In genomic region chr8:126949527-126949926, GRCm38 (mm10) we compare ENCODE assay signal across 29 mouse cellular contexts. TPM values are rescaled to one million over a fixed set of nuclear protein-coding genes. Genes with fewer than 3 reads are reported as not detected.
DNase-seq lines count a peak whose midpoint lies in the region; ATAC-seq and TF ChIP-seq lines count a peak whose summit lies in the region.
"Had no signal": no experiment of that assay in that cellular context is flagged by ENCODE, and none has a peak within 500 bp of the region (broad histone marks: within the 10 kb centered on the region; RNA-seq: fewer than 3 reads in every experiment).

No protein-coding gene starts in this region.

- H3K9me3 ChIP-seq in forebrain, embryonic 11.5 days (ENCODE audit: control insufficient read depth, low read length) = no peaks in the 10 kb centered on the region
- no peaks in the 10 kb centered on the region for H3K9me3 ChIP-seq in forebrain, embryonic 16.5 days (ENCODE audit: control insufficient read depth, low read length)
- no peaks in the 10 kb centered on the region for H3K9me3 ChIP-seq in liver, postnatal 0 days (ENCODE audit: low read length)
- no peaks in the 10 kb centered on the region for H3K9me3 ChIP-seq in liver, embryonic 12.5 days (replicated peaks)
- H3K9me3 ChIP-seq: embryonic facial prominence, embryonic 13.5 days; forebrain, embryonic 13.5 days; G1E; heart, embryonic 15.5 days; hindbrain, embryonic 15.5 days; intestine, embryonic 15.5 days; limb, embryonic 13.5 days had no signal

- DNase-seq in forebrain, embryonic 11.5 days (ENCODE audit: low spot score) = peak; percentile 17
- DNase-seq in kidney, adult 2 months = no peak
- no peak for DNase-seq in kidney, adult 11 months
- no peak for DNase-seq in liver, postnatal 0 days
- DNase-seq in ZHBTc4 (ENCODE audit: low read depth, low spot score) = peak; percentile 45
- DNase-seq in Muller cell, postnatal 12 days (ENCODE audit: inconsistent ontology term) = no peak
- DNase-seq: adrenal gland, postnatal 14 days; cerebellum, adult 2 months; cerebellum, postnatal 25 days; embryo, embryonic 11 days; gastrocnemius, postnatal 25 days; heart, adult 18-20 months; heart, postnatal 4 days; lung, adult 18-20 months; lung, postnatal 4 days; midbrain, embryonic 14.5 days; right cerebral cortex, postnatal 14 days; spleen, adult 18-20 months; thymus, postnatal 14 days had no signal

- TF ChIP-seq CTCF in kidney, adult 2 months (conservative IDR thresholded peaks at IDR 0.05; ENCODE audit: insufficient read depth, insufficient read length, low read depth, low read length) = peak; percentile 56
- peak; percentile 33 for TF ChIP-seq CTCF in liver, postnatal 0 days (IDR thresholded peaks at IDR 0.05; ENCODE audit: low read depth)

- no peak overlapping the region for H3K4me3 ChIP-seq in forebrain, embryonic 11.5 days (ENCODE audit: low read depth, low read length)
- no peak overlapping the region for H3K4me3 ChIP-seq in forebrain, embryonic 16.5 days (replicated peaks; ENCODE audit: low read length)
- no peak overlapping the region for H3K4me3 ChIP-seq in kidney, adult 2 months (ENCODE audit: insufficient read depth, low read depth, low read length)
- no peak overlapping the region for H3K4me3 ChIP-seq in liver, postnatal 0 days (ENCODE audit: low read depth, low read length)
- H3K4me3 ChIP-seq in liver, embryonic 12.5 days = no peak overlapping the region
- H3K4me3 ChIP-seq: embryonic facial prominence, embryonic 13.5 days; erythroblast, embryonic 14.5 days; forebrain, embryonic 13.5 days; heart, embryonic 15.5 days; hindbrain, embryonic 15.5 days; intestine, embryonic 15.5 days; limb, embryonic 13.5 days had no signal

- no peaks in the 10 kb centered on the region for H3K4me1 ChIP-seq in forebrain, embryonic 11.5 days (replicated peaks; ENCODE audit: control insufficient read depth, insufficient read depth, low read length)
- peaks cover 9% of the 10 kb centered on the region for H3K4me1 ChIP-seq in forebrain, embryonic 16.5 days (replicated peaks; ENCODE audit: control insufficient read depth, insufficient read depth, low read length)
- peaks cover 15% of the 10 kb centered on the region; the same call in 1 of the 2 replicates for H3K4me1 ChIP-seq in kidney, adult 2 months (ENCODE audit: control insufficient read depth, insufficient read depth, low read length)
- H3K4me1 ChIP-seq in liver, postnatal 0 days (ENCODE audit: insufficient read depth) = peaks cover 6% of the 10 kb centered on the region; the same call in 1 of the 2 replicates
- H3K4me1 ChIP-seq in liver, embryonic 12.5 days = peaks cover 15% of the 10 kb centered on the region

- H3K27me3 ChIP-seq in forebrain, embryonic 11.5 days (ENCODE audit: control insufficient read depth, insufficient read depth, low read length) = no peaks in the 10 kb centered on the region
- no peaks in the 10 kb centered on the region for H3K27me3 ChIP-seq in forebrain, embryonic 16.5 days (replicated peaks; ENCODE audit: control insufficient read depth, insufficient read depth, low read length)
- H3K27me3 ChIP-seq in kidney, adult 2 months (replicated peaks; ENCODE audit: control insufficient read depth, insufficient read depth, low read length) = no peaks in the 10 kb centered on the region
- no peaks in the 10 kb centered on the region for H3K27me3 ChIP-seq in liver, postnatal 0 days (ENCODE audit: insufficient read depth, low read length)
- H3K27me3 ChIP-seq in liver, embryonic 12.5 days (replicated peaks) = no peaks in the 10 kb centered on the region
- H3K27me3 ChIP-seq: embryonic facial prominence, embryonic 13.5 days; forebrain, embryonic 13.5 days; heart, embryonic 15.5 days; hindbrain, embryonic 15.5 days; intestine, embryonic 15.5 days; limb, embryonic 13.5 days had no signal

- H3K4me2 ChIP-seq in forebrain, embryonic 11.5 days (ENCODE audit: low read depth, low read length, severe bottlenecking) = no peak overlapping the region
- H3K4me2 ChIP-seq in forebrain, embryonic 16.5 days (ENCODE audit: low read length) = no peak overlapping the region
- H3K4me2 ChIP-seq in liver, postnatal 0 days (ENCODE audit: low read depth, low read length) = no peak overlapping the region
- no peak overlapping the region for H3K4me2 ChIP-seq in liver, embryonic 12.5 days
- H3K4me2 ChIP-seq: embryonic facial prominence, embryonic 13.5 days; forebrain, embryonic 13.5 days; heart, embryonic 15.5 days; hindbrain, embryonic 15.5 days; intestine, embryonic 15.5 days; limb, embryonic 13.5 days had no signal

- TF ChIP-seq EP300 in liver, postnatal 0 days (IDR thresholded peaks at IDR 0.05; ENCODE audit: low read depth) = no peak

- no peak overlapping the region for H3K27ac ChIP-seq in forebrain, embryonic 11.5 days (ENCODE audit: low read depth, low read length)
- H3K27ac ChIP-seq in forebrain, embryonic 16.5 days (ENCODE audit: low read length) = no peak overlapping the region
- no peak overlapping the region for H3K27ac ChIP-seq in kidney, adult 2 months (ENCODE audit: insufficient read depth, low read depth, low read length)
- H3K27ac ChIP-seq in liver, postnatal 0 days (ENCODE audit: low read depth) = no peak overlapping the region
- H3K27ac ChIP-seq in liver, embryonic 12.5 days = no peak overlapping the region
- H3K27ac ChIP-seq: embryonic facial prominence, embryonic 13.5 days; forebrain, embryonic 13.5 days; heart, embryonic 15.5 days; hindbrain, embryonic 15.5 days; intestine, embryonic 15.5 days; limb, embryonic 13.5 days had no signal

- 79% methylated on average over 2 of the region's 2 CpGs for WGBS in forebrain, embryonic 11.5 days
- 69% methylated on average over 2 of the region's 2 CpGs for WGBS in forebrain, embryonic 16.5 days
- WGBS in kidney, adult 2 months = 49% methylated on average over 2 of the region's 2 CpGs
- WGBS in liver, postnatal 0 days (ENCODE audit: insufficient replicate concordance) = 77% methylated on average over 2 of the region's 2 CpGs
- 73% methylated on average over 2 of the region's 2 CpGs for WGBS in liver, embryonic 12.5 days (ENCODE audit: insufficient replicate concordance)

- no peak for ATAC-seq in forebrain, embryonic 11.5 days (replicated peaks; ENCODE audit: low FRiP score)
- no peak for ATAC-seq in forebrain, embryonic 16.5 days
- no peak for ATAC-seq in liver, postnatal 0 days
- no peak for ATAC-seq in liver, embryonic 12.5 days
- ATAC-seq: forebrain, embryonic 13.5 days; intestine, embryonic 15.5 days had no signal

- H3K36me3 ChIP-seq in forebrain, embryonic 11.5 days (ENCODE audit: control insufficient read depth, insufficient read depth, low read length) = peaks cover 2% of the 10 kb centered on the region; the same call in 1 of the 2 replicates
- H3K36me3 ChIP-seq in forebrain, embryonic 16.5 days (ENCODE audit: control insufficient read depth, insufficient read depth) = peaks cover 20% of the 10 kb centered on the region
- peaks cover 9% of the 10 kb centered on the region; the same call in 1 of the 2 replicates for H3K36me3 ChIP-seq in kidney, adult 2 months (ENCODE audit: control insufficient read depth, insufficient read depth, low read length)
- peaks cover 32% of the 10 kb centered on the region for H3K36me3 ChIP-seq in liver, postnatal 0 days (replicated peaks; ENCODE audit: insufficient read depth, low read length)
- peaks cover 68% of the 10 kb centered on the region for H3K36me3 ChIP-seq in liver, embryonic 12.5 days

- H3K9ac ChIP-seq in forebrain, embryonic 11.5 days (ENCODE audit: low read length) = no peak overlapping the region
- H3K9ac ChIP-seq in forebrain, embryonic 16.5 days (replicated peaks; ENCODE audit: low read depth, low read length) = no peak overlapping the region
- no peak overlapping the region for H3K9ac ChIP-seq in liver, postnatal 0 days (replicated peaks)
- H3K9ac ChIP-seq in liver, embryonic 12.5 days = no peak overlapping the region
- H3K9ac ChIP-seq: embryonic facial prominence, embryonic 13.5 days; forebrain, embryonic 13.5 days; heart, embryonic 15.5 days; hindbrain, embryonic 15.5 days; intestine, embryonic 15.5 days; limb, embryonic 13.5 days had no signal

- no peak for TF ChIP-seq POLR2A in kidney, adult 2 months (IDR thresholded peaks at IDR 0.05; ENCODE audit: low read depth, low read length)

RNA-seq across cellular contexts. Expression of gene Tomm20, which starts 3.9 kb away (rescaled TPM):
- 219 and 231 TPM in 2 replicates for polyA plus RNA-seq in forebrain, embryonic 11.5 days (2014; fragmentation: Nextera tagmentation; extraction: Ambion mirVana)
- polyA plus RNA-seq in forebrain, embryonic 16.5 days (2015; fragmentation: Nextera tagmentation; extraction: Ambion mirVana) = 191 and 193 TPM in 2 replicates
- 541 and 684 TPM in 2 replicates for polyA plus RNA-seq in kidney, adult 2 months (2012; rRNA removed)
- 122 and 129 TPM in 2 replicates for polyA plus RNA-seq in liver, postnatal 0 days (2015; fragmentation: Nextera tagmentation; extraction: Ambion mirVana)
- 219 and 232 TPM in 2 replicates for polyA plus RNA-seq in liver, embryonic 12.5 days (2016; fragmentation: Nextera tagmentation; extraction: Ambion mirVana)

RNA-seq across cellular contexts. Expression of gene Rbm34, which starts 21.3 kb away (rescaled TPM):
- 29.8 and 31.1 TPM in 2 replicates for polyA plus RNA-seq in forebrain, embryonic 11.5 days (2014; fragmentation: Nextera tagmentation; extraction: Ambion mirVana)
- polyA plus RNA-seq in forebrain, embryonic 16.5 days (2015; fragmentation: Nextera tagmentation; extraction: Ambion mirVana) = 23.8 and 23.9 TPM in 2 replicates
- polyA plus RNA-seq in kidney, adult 2 months (2012; rRNA removed) = 5.5 and 5.7 TPM in 2 replicates
- polyA plus RNA-seq in liver, postnatal 0 days (2015; fragmentation: Nextera tagmentation; extraction: Ambion mirVana) = 10.8 and 12.5 TPM in 2 replicates
- polyA plus RNA-seq in liver, embryonic 12.5 days (2016; fragmentation: Nextera tagmentation; extraction: Ambion mirVana) = 22.5 and 24.6 TPM in 2 replicates

Comparison
In these comparisons a context has a peak if more than half of its experiments do, and no peak if none do; other contexts are left out.
1. DNase-seq: peak in forebrain, embryonic 11.5 days (single experiment) and ZHBTc4 (single experiment); none in kidney, adult 2 months (single experiment), kidney, adult 11 months (single experiment), liver, postnatal 0 days (single experiment) and Muller cell, postnatal 12 days (single experiment).